Mouse (Mus musculus): ENCODE results near the gene Terf2. TPM values are rescaled to one million over a fixed set of nuclear protein-coding genes. Genes with fewer than 3 reads are reported as not detected.
"Not testable (repeated sequence)": the region's sequence is repeated elsewhere in the genome, so short reads cannot be mapped to it uniquely, and the experiment has no call there.

Terf2 gene
- total RNA-seq, 4 experiments from 2014 or later: 13.2 to 14.1 (median 13.4) TPM

GRCm38 (mm10) chr8:107114150-107115007 is 18.0 kb upstream of the Terf2 start:
- no peak for DNase-seq (ENCODE audit: low spot score)

- DNase-seq (ENCODE audit: low spot score): no peak
Observed at GRCm38 (mm10) chr8:107113209-107113608, 16.9 kb upstream of the Terf2 start.

GRCm38 (mm10) chr8:107111340-107112105 is 15.2 kb upstream of the Terf2 start:
- no peak for DNase-seq (ENCODE audit: low spot score)

- DNase-seq (ENCODE audit: low spot score): no peak
Observed at GRCm38 (mm10) chr8:107110629-107111330, 14.4 kb upstream of the Terf2 start.

- no peak for DNase-seq (ENCODE audit: low spot score)
Observed at GRCm38 (mm10) chr8:107109816-107110435, 13.6 kb upstream of the Terf2 start.

GRCm38 (mm10) chr8:107108978-107109720 is 12.8 kb upstream of the Terf2 start:
- DNase-seq (ENCODE audit: low spot score): no peak

- not testable (repeated sequence) for DNase-seq (ENCODE audit: low spot score)
Observed at GRCm38 (mm10) chr8:107108089-107108488, 11.7 kb upstream of the Terf2 start.

GRCm38 (mm10) chr8:107104547-107104946 is 8.2 kb upstream of the Terf2 start:
- DNase-seq (ENCODE audit: low spot score): peak; percentile 76

- DNase-seq (ENCODE audit: low spot score): no peak
Observed at GRCm38 (mm10) chr8:107100635-107101034, 4.3 kb upstream of the Terf2 start.

GRCm38 (mm10) chr8:107095717-107096365 is 506 bp downstream of the Terf2 start:
- DNase-seq (ENCODE audit: low spot score): peak; percentile 11

GRCm38 (mm10) chr8:107090531-107090930 is 5.8 kb downstream of the Terf2 start:
- no peak for DNase-seq (ENCODE audit: low spot score)

GRCm38 (mm10) chr8:107088526-107089063 is 7.8 kb downstream of the Terf2 start:
- no peak for DNase-seq (ENCODE audit: low spot score)

GRCm38 (mm10) chr8:107086018-107086417 is 10.3 kb downstream of the Terf2 start:
- DNase-seq (ENCODE audit: low spot score): no peak

GRCm38 (mm10) chr8:107085358-107085757 is 11.0 kb downstream of the Terf2 start:
- DNase-seq (ENCODE audit: low spot score): no peak

- DNase-seq (ENCODE audit: low spot score): no peak
Observed at GRCm38 (mm10) chr8:107076239-107076888, 20.0 kb downstream of the Terf2 start.

- no peak for DNase-seq (ENCODE audit: low spot score)
Observed at GRCm38 (mm10) chr8:107074128-107074527, 22.2 kb downstream of the Terf2 start.

GRCm38 (mm10) chr8:107073706-107074105 is 22.6 kb downstream of the Terf2 start:
- DNase-seq (ENCODE audit: low spot score): no peak

- no peak for DNase-seq (ENCODE audit: low spot score)
Observed at GRCm38 (mm10) chr8:107065511-107066496, 30.5 kb downstream of the Terf2 start, which contains the start of gene Tmed6. Gene Tmed6 (minus strand): TSS chr8:107065644.

Data from heart, adult 8-10 months (tissue).